Mouse (Mus musculus): ENCODE data around the gene Mcpt8. TPM values are rescaled to one million over a fixed set of nuclear protein-coding genes. Genes with fewer than 3 reads are reported as not detected.
"Not testable (repeated sequence)": the region's sequence is repeated elsewhere in the genome, so short reads cannot be mapped to it uniquely, and the experiment has no call there.

The Mcpt8 gene
- 0.20 TPM in 1 of 2 replicates, not detected in the other for polyA plus RNA-seq (2012; rRNA removed)

- TF ChIP-seq CTCF (IDR thresholded peaks at IDR 0.05; ENCODE audit: borderline replicate concordance, control insufficient read depth, extremely low read depth, insufficient read depth, low read length, poor library complexity) (no peak), POLR2A (IDR thresholded peaks at IDR 0.05; ENCODE audit: control insufficient read depth, extremely low read depth, insufficient read depth, low read length, poor library complexity) (no peak)
- Histone ChIP-seq H3K27ac (ENCODE audit: control insufficient read depth, insufficient read depth, low read length) (no peak within 1 kb of the TSS), H3K4me1 (replicated peaks; ENCODE audit: control insufficient read depth, insufficient read depth, low read length) (no peaks in the 10 kb centered on the region), H3K4me3 (ENCODE audit: control insufficient read depth, insufficient read depth, low read length) (no peak within 1 kb of the TSS), H3K27me3 (ENCODE audit: control insufficient read depth, insufficient read depth, low read length) (no peaks in the 10 kb centered on the region), H3K36me3 (ENCODE audit: control insufficient read depth, insufficient read depth, low read length) (no peaks in the 10 kb centered on the region)
- 76% methylated on average over 2 of the region's 2 CpGs for whole genome bisulfite sequencing
- no peak for DNase-seq
Observed at GRCm38 (mm10) chr14:56085167-56085566, at the start of gene Mcpt8. Mcpt8 (minus strand) TSS chr14:56085273.

DNA sequence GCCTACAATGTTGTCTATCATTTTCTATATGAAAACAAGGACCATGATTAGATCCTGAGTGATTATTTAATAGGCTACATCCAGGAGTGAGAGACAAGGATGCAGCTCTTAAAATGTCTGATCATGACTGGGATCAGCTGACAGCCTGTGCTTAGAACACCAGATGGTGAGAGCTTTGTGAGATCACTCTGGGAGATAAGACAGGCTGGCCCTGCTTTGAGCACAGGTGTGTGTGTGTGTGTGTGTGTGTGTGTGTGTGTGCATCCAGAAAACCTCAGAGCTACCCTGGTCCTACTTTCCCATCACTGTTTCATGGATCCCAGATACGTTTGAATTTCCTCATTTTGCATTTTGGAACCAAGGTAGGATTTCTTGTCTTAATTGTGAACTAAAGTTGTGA, 48.6 kb upstream of the Mcpt8 start:
- 53% methylated on average over 1 of the region's 1 CpGs for WGBS
- not testable (repeated sequence) for H3K27ac ChIP-seq (ENCODE audit: control insufficient read depth, insufficient read depth, low read length); DNase-seq

GRCm38 (mm10) chr14:56132508-56132907, 47.4 kb upstream of the Mcpt8 start, which contains the start of gene Gzmd:
Gzmd (minus strand) TSS chr14:56132608.
- WGBS, result 80% methylated on average over 2 of the region's 2 CpGs
- H3K4me1 ChIP-seq (replicated peaks; ENCODE audit: control insufficient read depth, insufficient read depth, low read length); H3K27ac ChIP-seq (ENCODE audit: control insufficient read depth, insufficient read depth, low read length); H3K36me3 ChIP-seq (ENCODE audit: control insufficient read depth, insufficient read depth, low read length); DNase-seq; H3K4me3 ChIP-seq (ENCODE audit: control insufficient read depth, insufficient read depth, low read length); H3K27me3 ChIP-seq (ENCODE audit: control insufficient read depth, insufficient read depth, low read length): not testable (repeated sequence)

More for the DNA sequence above, 48.6 kb upstream of the Mcpt8 start:
- not testable (repeated sequence) for H3K36me3 ChIP-seq (ENCODE audit: control insufficient read depth, insufficient read depth, low read length); H3K4me3 ChIP-seq (ENCODE audit: control insufficient read depth, insufficient read depth, low read length); H3K4me1 ChIP-seq (replicated peaks; ENCODE audit: control insufficient read depth, insufficient read depth, low read length); H3K27me3 ChIP-seq (ENCODE audit: control insufficient read depth, insufficient read depth, low read length)

DNA sequence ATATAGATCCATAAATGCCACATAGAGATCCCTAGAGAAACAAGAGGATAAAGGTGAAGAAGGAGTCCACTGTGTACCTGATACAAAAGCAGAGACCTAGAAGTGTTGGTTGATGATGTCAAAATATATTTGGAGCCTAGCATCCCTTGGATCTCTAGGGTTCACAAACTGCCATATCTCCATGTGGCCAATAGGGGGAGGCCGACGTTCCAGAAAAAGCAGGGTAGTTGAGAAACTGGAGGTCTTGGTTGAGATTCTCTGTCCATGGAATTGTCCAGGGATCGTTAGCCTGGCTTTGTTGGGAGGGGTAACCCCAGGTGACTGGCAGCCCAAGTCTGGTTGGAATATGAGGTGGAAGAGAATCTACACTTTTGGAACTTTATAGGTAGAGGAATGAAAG, 43.3 kb upstream of the Mcpt8 start:
- peak; percentile 2 for DNase-seq
- no peaks in the 10 kb centered on the region for H3K4me1 ChIP-seq (replicated peaks; ENCODE audit: control insufficient read depth, insufficient read depth, low read length)
- no peak overlapping the region for H3K27ac ChIP-seq (ENCODE audit: control insufficient read depth, insufficient read depth, low read length)
- no peaks in the 10 kb centered on the region for H3K27me3 ChIP-seq (ENCODE audit: control insufficient read depth, insufficient read depth, low read length)
- H3K4me3 ChIP-seq (ENCODE audit: control insufficient read depth, insufficient read depth, low read length), result no peak overlapping the region
- WGBS, result 51% methylated on average over 3 of the region's 3 CpGs
- TF ChIP-seq CTCF (IDR thresholded peaks at IDR 0.05; ENCODE audit: borderline replicate concordance, control insufficient read depth, extremely low read depth, insufficient read depth, low read length, poor library complexity), result no peak
- no peaks in the 10 kb centered on the region for H3K36me3 ChIP-seq (ENCODE audit: control insufficient read depth, insufficient read depth, low read length)

- Histone ChIP-seq H3K4me1 (replicated peaks; ENCODE audit: control insufficient read depth, insufficient read depth, low read length) (no peaks in the 10 kb centered on the region), H3K27me3 (ENCODE audit: control insufficient read depth, insufficient read depth, low read length) (no peaks in the 10 kb centered on the region), H3K36me3 (ENCODE audit: control insufficient read depth, insufficient read depth, low read length) (no peaks in the 10 kb centered on the region), H3K27ac (ENCODE audit: control insufficient read depth, insufficient read depth, low read length) (no peak overlapping the region), H3K4me3 (ENCODE audit: control insufficient read depth, insufficient read depth, low read length) (no peak overlapping the region)
- no peak for DNase-seq
- no peak for TF ChIP-seq CTCF (IDR thresholded peaks at IDR 0.05; ENCODE audit: borderline replicate concordance, control insufficient read depth, extremely low read depth, insufficient read depth, low read length, poor library complexity)
- no peak for TF ChIP-seq POLR2A (IDR thresholded peaks at IDR 0.05; ENCODE audit: control insufficient read depth, extremely low read depth, insufficient read depth, low read length, poor library complexity)
- WGBS, result 89% methylated on average over 3 of the region's 3 CpGs
Observed at GRCm38 (mm10) chr14:56123516-56123915, 38.4 kb upstream of the Mcpt8 start.

- Histone ChIP-seq H3K4me1 (replicated peaks; ENCODE audit: control insufficient read depth, insufficient read depth, low read length) (no peaks in the 10 kb centered on the region), H3K36me3 (ENCODE audit: control insufficient read depth, insufficient read depth, low read length) (no peaks in the 10 kb centered on the region), H3K27me3 (ENCODE audit: control insufficient read depth, insufficient read depth, low read length) (no peaks in the 10 kb centered on the region), H3K4me3 (ENCODE audit: control insufficient read depth, insufficient read depth, low read length) (no peak within 1 kb of the TSS), H3K27ac (ENCODE audit: control insufficient read depth, insufficient read depth, low read length) (no peak within 1 kb of the TSS)
- no peak for TF ChIP-seq CTCF (IDR thresholded peaks at IDR 0.05; ENCODE audit: borderline replicate concordance, control insufficient read depth, extremely low read depth, insufficient read depth, low read length, poor library complexity)
- TF ChIP-seq POLR2A (IDR thresholded peaks at IDR 0.05; ENCODE audit: control insufficient read depth, extremely low read depth, insufficient read depth, low read length, poor library complexity), result no peak
- DNase-seq, result no peak
Observed at GRCm38 (mm10) chr14:56120525-56120924, 35.5 kb upstream of the Mcpt8 start, which contains the start of gene Gzme. Gzme (minus strand) TSS chr14:56120625.

- not testable (repeated sequence) for H3K36me3 ChIP-seq (ENCODE audit: control insufficient read depth, insufficient read depth, low read length); DNase-seq; H3K4me3 ChIP-seq (ENCODE audit: control insufficient read depth, insufficient read depth, low read length); H3K27me3 ChIP-seq (ENCODE audit: control insufficient read depth, insufficient read depth, low read length); H3K27ac ChIP-seq (ENCODE audit: control insufficient read depth, insufficient read depth, low read length); H3K4me1 ChIP-seq (replicated peaks; ENCODE audit: control insufficient read depth, insufficient read depth, low read length)
- WGBS, result 95% methylated on average over 33 of the region's 33 CpGs
Observed at GRCm38 (mm10) chr14:56115531-56116310, 30.6 kb upstream of the Mcpt8 start.
